Mouse (Mus musculus) bone marrow, adult 2 months (tissue): Measurements from ENCODE around the gene Gmds. TPM values are rescaled to one million over a fixed set of nuclear protein-coding genes. Genes with fewer than 3 reads are reported as not detected.

ENCODE experiments used
- H3K27ac ChIP-seq: fragments of 200-500 bp; 2 replicates; pipeline ENCODE4 v1.5.1; 2012; ENCODE audit warnings: low read depth, mild to moderate bottlenecking, control low read depth, inconsistent platforms, low read length; ENCODE audit not compliant: control insufficient read depth, poor library complexity, insufficient read depth
- H3K4me1 ChIP-seq: fragments of 200-500 bp; 2 replicates; pipeline ENCODE4 v1.6.1; 2011; ENCODE audit warnings: low read length; ENCODE audit not compliant: control insufficient read depth, insufficient read depth
- H3K4me3 ChIP-seq: fragments of 200-500 bp; replicated peaks from 2 replicates; pipeline ENCODE3; 2011; ENCODE audit warnings: mild to moderate bottlenecking, low read depth, low read length, control low read depth; ENCODE audit not compliant: control insufficient read depth
- CTCF ChIP-seq: fragments of 200-500 bp; IDR thresholded peaks from 2 replicates; pipeline ENCODE4 v1.5.1; 2011; ENCODE audit warnings: low read length, control low read depth; ENCODE audit not compliant: control insufficient read depth, insufficient read depth
- POLR2A ChIP-seq: fragments of 200-500 bp; IDR thresholded peaks from 2 replicates; pipeline ENCODE4 v1.6.1; 2011; ENCODE audit warnings: low read depth, mild to moderate bottlenecking, control low read depth, low read length, borderline replicate concordance; ENCODE audit not compliant: control insufficient read depth
- WGBS: fragments of 180-500 bp; shearing (Covaris S2); methylation state at CpG from one replicate; pipeline ENCODE4 v1.1.7; 2018; 5-methylcytosine and 5-hydroxymethylcytosine counted together
- polyA plus RNA-seq: library from polyadenylated mRNA; stranded (reverse); fragments of >200 nt; gene quantifications from 2 replicates; pipeline ENCODE4 v1.2.4, GENCODE M21; 2011; ENCODE audit warnings: low replicate concordance; ENCODE audit not compliant: missing spikeins, insufficient read depth, insufficient read length

Gmds gene
- polyA plus RNA-seq, 1 experiment, result 4.8 TPM

DNA sequence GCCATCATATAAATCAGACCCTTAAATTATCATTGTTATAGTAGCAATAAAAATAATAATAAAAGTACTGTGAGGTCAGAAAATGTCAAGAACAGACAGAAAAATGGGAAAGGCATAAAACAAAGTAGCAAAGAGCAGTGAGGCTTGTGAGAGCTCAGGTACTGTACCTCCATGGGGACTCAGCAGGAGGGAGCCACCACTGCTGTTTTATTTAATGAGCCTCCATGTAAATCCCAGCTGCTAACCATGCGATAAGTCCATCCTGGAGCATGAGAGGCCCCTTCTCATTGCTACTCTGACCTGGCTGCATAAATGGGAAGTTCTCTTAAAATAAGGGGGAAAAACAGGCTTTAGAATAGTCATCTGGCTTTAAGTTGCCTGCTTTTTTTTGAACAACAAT, 357.3 kb downstream of the Gmds start:
- no peak overlapping the region for H3K4me3 ChIP-seq
- no peak overlapping the region for H3K27ac ChIP-seq
- no peaks in the 10 kb centered on the region for H3K4me1 ChIP-seq
- TF ChIP-seq POLR2A (no peak), CTCF (no peak)
- 83% methylated on average over 1 of the region's 1 CpGs for WGBS

DNA sequence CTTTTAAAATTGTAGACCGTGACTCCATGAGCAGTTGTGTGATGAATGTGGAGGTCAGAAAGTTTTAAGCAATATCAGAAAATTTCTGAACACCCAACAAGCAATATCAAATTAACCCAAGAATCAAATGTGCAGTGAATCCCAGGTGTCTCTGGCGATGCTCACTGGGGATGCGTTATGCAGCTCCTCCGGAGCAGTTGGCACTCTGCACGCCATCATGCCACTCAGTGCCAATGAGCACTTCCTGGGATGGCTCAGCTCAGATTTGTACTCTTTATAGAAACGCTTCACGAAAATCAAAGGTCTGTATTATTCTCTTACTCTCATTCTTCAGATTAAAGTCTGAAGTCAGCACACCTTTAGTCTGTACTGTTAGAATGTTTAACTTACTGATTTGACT, 360.4 kb downstream of the Gmds start:
- no peak overlapping the region for H3K4me3 ChIP-seq
- no peak overlapping the region for H3K27ac ChIP-seq
- H3K4me1 ChIP-seq, result no peaks in the 10 kb centered on the region
- 94% methylated on average over 7 of the region's 7 CpGs for WGBS
- no peak for TF ChIP-seq CTCF

DNA sequence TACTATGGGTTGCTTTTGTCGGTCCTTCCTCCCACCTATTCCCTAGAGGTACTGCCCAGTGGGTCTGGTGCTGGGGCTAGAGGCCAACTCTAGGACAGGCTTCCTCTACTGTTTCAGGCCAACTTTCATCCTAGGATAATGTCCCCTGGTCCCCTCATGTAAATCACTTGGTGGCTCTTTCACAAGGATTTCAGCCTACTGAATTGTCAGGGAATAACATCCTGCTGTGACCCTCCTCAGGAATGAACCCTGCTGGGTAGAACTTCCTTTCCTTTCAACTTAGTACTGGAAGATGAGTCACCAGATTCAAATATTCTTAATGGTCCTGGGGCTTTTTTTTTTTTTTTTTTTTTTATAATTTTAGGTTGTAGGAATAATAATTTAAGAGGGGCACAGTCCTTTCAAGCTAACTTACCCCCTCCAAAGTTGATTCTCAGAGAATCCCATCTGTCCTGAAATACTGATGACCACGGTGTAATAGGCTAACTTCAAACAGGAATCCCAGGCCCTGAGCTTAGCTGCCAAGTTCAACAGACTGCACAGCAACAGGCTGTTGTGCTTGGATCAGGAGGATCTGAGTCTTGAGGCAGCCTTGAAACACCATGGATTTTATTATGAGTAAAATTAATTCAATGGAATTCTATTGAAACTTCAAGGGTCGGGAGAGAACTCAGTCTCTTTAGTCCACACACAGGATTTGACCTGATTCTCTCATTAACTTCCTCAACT, 363.6 kb downstream of the Gmds start:
- no peak for TF ChIP-seq CTCF
- no peak for TF ChIP-seq POLR2A
- Histone ChIP-seq H3K4me3 (no peak overlapping the region), H3K4me1 (no peaks in the 10 kb centered on the region), H3K27ac (no peak overlapping the region)
- 76% methylated on average over 3 of the region's 3 CpGs for WGBS

DNA sequence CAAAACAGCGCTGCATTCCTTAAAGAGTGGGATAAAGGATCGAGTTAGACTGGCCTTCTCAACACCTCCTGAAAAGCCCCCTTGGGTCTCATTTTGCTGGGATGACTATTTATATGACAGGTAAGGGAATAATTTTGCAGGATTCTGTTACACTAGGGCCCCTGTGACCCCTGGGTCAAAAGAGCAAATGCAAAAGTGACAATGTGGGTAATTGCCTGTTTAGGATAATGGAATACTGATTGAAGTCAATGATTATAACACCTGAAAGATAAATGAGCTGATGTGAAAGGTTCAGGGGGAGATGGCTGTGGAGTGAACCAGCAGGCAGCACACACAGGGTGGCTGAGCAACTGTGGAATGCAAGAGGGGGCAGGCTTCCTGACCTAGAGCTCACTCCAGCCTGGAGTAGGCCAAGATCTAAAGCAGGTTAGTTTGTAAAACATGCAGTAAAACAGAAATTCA, 367.5 kb downstream of the Gmds start:
- no peak overlapping the region for H3K4me3 ChIP-seq
- TF ChIP-seq CTCF (no peak), POLR2A (no peak)
- 88% methylated on average over 2 of the region's 2 CpGs for WGBS
- H3K4me1 ChIP-seq, result no peaks in the 10 kb centered on the region
- H3K27ac ChIP-seq, result no peak overlapping the region

DNA sequence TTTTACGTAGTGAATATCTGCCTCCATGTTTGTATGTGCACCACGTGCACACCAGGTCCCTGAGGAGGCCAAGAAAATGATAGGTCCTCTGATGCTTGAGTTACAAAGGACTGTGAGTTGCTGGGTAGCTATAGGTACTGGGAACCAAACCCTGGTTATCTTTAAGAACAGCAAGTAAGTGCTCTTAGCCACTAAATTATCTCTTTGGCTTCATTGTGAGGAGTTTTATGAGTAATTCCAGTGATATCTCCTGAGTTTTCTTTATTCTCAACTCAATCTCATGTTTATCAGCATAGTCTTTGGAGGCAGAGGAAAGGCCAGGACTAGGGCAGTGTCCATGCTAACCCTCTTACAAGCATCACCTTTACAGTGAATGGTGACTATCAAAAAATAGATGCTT, 370.3 kb downstream of the Gmds start:
- Histone ChIP-seq H3K4me3 (no peak overlapping the region), H3K4me1 (no peaks in the 10 kb centered on the region; the same call in 1 of the 2 replicates), H3K27ac (no peak overlapping the region)
- TF ChIP-seq CTCF (no peak), POLR2A (no peak)
- WGBS, result 84% methylated on average over 2 of the region's 2 CpGs

DNA sequence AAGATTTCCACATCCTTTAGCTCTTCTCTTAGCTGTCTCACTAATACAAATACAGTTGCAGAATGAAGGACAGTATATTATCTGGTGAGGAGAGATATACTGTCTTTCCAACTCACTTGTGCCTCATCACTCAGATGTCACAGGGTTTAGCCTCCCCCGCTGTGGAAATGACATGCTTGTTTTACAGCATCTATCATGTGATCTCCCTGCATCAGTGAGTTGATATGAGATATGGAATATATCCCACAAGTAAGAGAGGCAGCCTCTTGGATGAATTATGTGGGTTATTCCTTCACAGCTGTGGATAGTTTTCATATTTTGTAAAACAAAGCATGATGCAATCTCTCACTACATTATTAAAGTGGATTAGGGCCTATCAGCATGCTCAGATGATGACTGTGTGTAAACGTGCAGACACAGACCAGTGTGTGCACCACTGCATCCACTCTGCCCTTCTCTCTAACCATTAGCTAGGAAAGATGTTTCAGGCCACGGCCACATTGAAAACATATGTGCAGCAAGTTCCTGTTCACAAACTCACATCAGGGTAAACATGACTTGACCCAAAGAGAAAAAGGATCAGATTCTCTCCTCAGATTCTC, 371.5 kb downstream of the Gmds start:
- Histone ChIP-seq H3K27ac (no peak overlapping the region), H3K4me3 (no peak overlapping the region), H3K4me1 (no peaks in the 10 kb centered on the region; the same call in 1 of the 2 replicates)
- WGBS, result 53% methylated on average over 3 of the region's 3 CpGs
- TF ChIP-seq POLR2A (no peak), CTCF (no peak)

DNA sequence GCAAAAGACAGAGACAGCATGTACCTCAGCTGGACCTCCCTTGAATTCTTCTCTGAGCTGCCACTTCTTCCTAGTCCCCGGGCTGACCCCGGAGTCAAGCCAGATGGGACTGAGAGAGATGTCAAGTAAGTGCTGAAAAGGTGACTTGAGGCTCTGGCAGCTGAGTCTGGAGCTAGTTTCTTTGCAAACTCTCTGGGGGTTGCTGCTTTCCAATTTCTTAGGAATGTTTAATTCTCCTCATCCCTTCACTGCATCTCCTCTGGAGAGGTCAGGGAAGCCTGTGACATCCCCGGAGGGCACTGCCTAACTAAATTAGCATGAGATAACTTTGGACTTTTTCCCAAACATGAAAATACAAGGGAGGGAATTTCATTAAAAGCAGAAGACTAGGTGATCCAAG, 378.0 kb downstream of the Gmds start:
- H3K4me3 ChIP-seq, result no peak overlapping the region
- 79% methylated on average over 3 of the region's 3 CpGs for WGBS
- H3K4me1 ChIP-seq, result no peaks in the 10 kb centered on the region; the same call in 1 of the 2 replicates
- no peak overlapping the region for H3K27ac ChIP-seq
- TF ChIP-seq CTCF (no peak), POLR2A (no peak)

DNA sequence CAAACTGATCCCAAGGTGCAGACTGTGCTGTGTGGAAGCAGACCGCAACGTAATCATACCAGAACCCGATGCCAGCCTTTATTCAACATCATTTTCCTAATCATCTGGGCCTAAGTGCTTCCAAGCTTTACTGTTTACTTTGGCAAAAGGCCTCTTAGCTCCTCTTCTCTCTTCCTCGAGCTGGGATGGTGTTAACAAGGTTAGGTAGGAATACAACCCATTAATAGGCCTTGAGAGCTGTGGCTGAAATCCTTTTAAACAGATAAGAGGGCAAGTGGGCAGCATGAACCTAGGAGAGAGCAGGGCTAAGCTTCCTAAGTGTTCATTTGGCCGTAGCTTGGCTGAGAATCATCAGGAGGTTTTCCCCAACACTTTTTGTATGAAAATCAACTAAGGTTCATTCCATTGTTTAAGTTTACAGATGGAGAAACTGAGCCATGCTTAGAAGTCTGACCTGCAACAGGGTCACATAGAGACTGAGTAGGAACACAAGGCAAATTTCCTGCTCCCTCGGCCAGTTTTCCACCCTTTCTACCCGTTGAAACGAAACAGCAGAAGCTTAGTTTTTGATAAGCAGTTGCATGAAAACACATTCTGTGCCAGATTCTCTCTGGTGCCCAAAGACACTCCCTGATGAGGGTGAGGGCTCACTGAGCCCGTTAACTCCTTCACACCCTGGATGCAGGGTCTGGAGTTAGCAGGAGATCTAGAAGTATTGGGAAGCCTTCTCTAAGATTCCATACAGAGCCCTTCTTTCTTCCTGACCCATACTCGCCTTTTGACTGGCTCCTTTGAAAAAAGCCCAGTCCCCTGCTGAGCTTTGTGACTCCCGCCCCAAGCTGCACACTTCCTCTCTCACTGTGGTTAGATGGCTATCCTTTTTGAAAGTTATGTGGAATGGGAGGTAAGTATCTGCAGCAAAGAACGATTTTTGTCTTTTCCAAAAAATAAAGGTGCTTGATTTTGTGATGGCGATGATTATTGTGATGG, 379.9 kb downstream of the Gmds start:
- Histone ChIP-seq H3K4me3 (no peak overlapping the region), H3K4me1 (no peaks in the 10 kb centered on the region), H3K27ac (no peak overlapping the region)
- WGBS, result 60% methylated on average over 13 of the region's 13 CpGs
- TF ChIP-seq POLR2A, result no peak
- no peak for TF ChIP-seq CTCF
